Comparison of ENCODE assay signal across 19 mouse cellular contexts in the genomic region with DNA sequence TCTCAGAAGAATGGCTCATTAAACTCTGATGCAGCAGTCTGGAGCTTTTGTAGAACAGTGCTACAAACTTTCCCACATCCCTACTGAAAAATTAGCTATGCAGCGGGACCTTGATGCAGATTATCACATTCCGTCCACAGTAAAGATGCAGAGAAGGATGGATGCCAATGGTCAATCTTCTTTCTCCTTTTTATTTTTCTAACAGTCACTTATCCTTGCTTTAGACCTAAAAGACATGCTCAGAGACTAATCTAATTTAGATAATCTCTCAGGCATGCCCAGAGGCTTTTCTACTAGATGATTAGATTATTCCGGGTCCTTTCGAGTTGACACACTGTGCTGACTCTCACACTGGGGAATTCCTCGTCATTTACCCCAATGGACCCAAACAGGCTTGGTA.
DNase-seq lines count a peak whose midpoint lies in the region; ATAC-seq lines count a peak whose summit lies in the region.
"Had no signal": no experiment of that assay in that cellular context is flagged by ENCODE, and none has a peak within 500 bp of the region (broad histone marks: within the 10 kb centered on the region; RNA-seq: fewer than 3 reads in every experiment).

No protein-coding gene starts in this region.

- WGBS in hindbrain, embryonic 16.5 days: 75% methylated on average over 5 of the region's 5 CpGs
- WGBS in hindbrain, embryonic 10.5 days: 80% methylated on average over 5 of the region's 5 CpGs
- 32% methylated on average over 5 of the region's 5 CpGs for WGBS in midbrain, embryonic 12.5 days
- WGBS in midbrain, embryonic 16.5 days: 27% methylated on average over 5 of the region's 5 CpGs

- H3K4me2 ChIP-seq in hindbrain, embryonic 16.5 days (ENCODE audit: low read length): no peak overlapping the region
- no peak overlapping the region for H3K4me2 ChIP-seq in midbrain, embryonic 12.5 days (replicated peaks)
- H3K4me2 ChIP-seq in midbrain, embryonic 16.5 days (ENCODE audit: low read length): no peak overlapping the region
- H3K4me2 ChIP-seq: embryonic facial prominence, embryonic 12.5 days; forebrain, embryonic 15.5 days; heart, embryonic 13.5 days; hindbrain, embryonic 12.5 days had no signal

- peak; percentile 30; the same call in 1 of the 2 replicates for ATAC-seq in hindbrain, embryonic 16.5 days
- ATAC-seq in midbrain, embryonic 12.5 days (ENCODE audit: low FRiP score, low read depth): peak; percentile 91
- peak; percentile 85 for ATAC-seq in midbrain, embryonic 16.5 days
- ATAC-seq: activated CD4-positive, CD25-positive, alpha-beta regulatory T cell, adult 4 months; forebrain, embryonic 15.5 days; Patski had no signal

- no peaks in the 10 kb centered on the region for H3K27me3 ChIP-seq in hindbrain, embryonic 16.5 days (replicated peaks; ENCODE audit: control insufficient read depth, insufficient read depth, low read length)
- no peaks in the 10 kb centered on the region for H3K27me3 ChIP-seq in hindbrain, embryonic 10.5 days (ENCODE audit: insufficient read depth, poor library complexity, severe bottlenecking)
- H3K27me3 ChIP-seq in midbrain, embryonic 12.5 days: peaks cover 16% of the 10 kb centered on the region
- H3K27me3 ChIP-seq in midbrain, embryonic 16.5 days (ENCODE audit: control insufficient read depth, insufficient read depth, low read depth, low read length): no peaks in the 10 kb centered on the region
- H3K27me3 ChIP-seq: embryonic facial prominence, embryonic 12.5 days; forebrain, embryonic 15.5 days; heart, embryonic 13.5 days; hindbrain, embryonic 12.5 days; Patski had no signal

- H3K9ac ChIP-seq in hindbrain, embryonic 16.5 days (ENCODE audit: low read depth, low read length): no peak overlapping the region
- H3K9ac ChIP-seq in midbrain, embryonic 12.5 days (replicated peaks): no peak overlapping the region
- H3K9ac ChIP-seq in midbrain, embryonic 16.5 days (ENCODE audit: low read depth, low read length): no peak overlapping the region
- H3K9ac ChIP-seq: embryonic facial prominence, embryonic 12.5 days; forebrain, embryonic 15.5 days; heart, embryonic 13.5 days; hindbrain, embryonic 12.5 days had no signal

- DNase-seq in hindbrain, embryonic 10.5 days (ENCODE audit: low spot score): no peak
- no peak for DNase-seq in urinary bladder, postnatal 25 days (ENCODE audit: low spot score)
- no peak for DNase-seq in left cerebral cortex, postnatal 36 days (ENCODE audit: low spot score in 2 of 2)
- no peak for DNase-seq in left cerebral cortex, adult 8-10 months (ENCODE audit: low spot score in 2 of 2)
- DNase-seq: adrenal gland, postnatal 14 days; cerebellum, adult 2 months; cerebellum, postnatal 10 days; gastrocnemius, postnatal 36 days; heart, adult 11 months; heart, postnatal 36 days had no signal

- no peak overlapping the region for H3K27ac ChIP-seq in hindbrain, embryonic 16.5 days (ENCODE audit: low read depth, low read length)
- no peak overlapping the region for H3K27ac ChIP-seq in hindbrain, embryonic 10.5 days
- no peak overlapping the region for H3K27ac ChIP-seq in midbrain, embryonic 12.5 days (replicated peaks)
- no peak overlapping the region for H3K27ac ChIP-seq in midbrain, embryonic 16.5 days (ENCODE audit: low read length)
- H3K27ac ChIP-seq: embryonic facial prominence, embryonic 12.5 days; forebrain, embryonic 15.5 days; heart, embryonic 13.5 days; hindbrain, embryonic 12.5 days had no signal

- H3K9me3 ChIP-seq in hindbrain, embryonic 16.5 days (ENCODE audit: control insufficient read depth, low read length): no peaks in the 10 kb centered on the region
- H3K9me3 ChIP-seq in hindbrain, embryonic 10.5 days: no peaks in the 10 kb centered on the region
- no peaks in the 10 kb centered on the region for H3K9me3 ChIP-seq in midbrain, embryonic 12.5 days
- H3K9me3 ChIP-seq in midbrain, embryonic 16.5 days (replicated peaks; ENCODE audit: control insufficient read depth, low read length, poor library complexity, severe bottlenecking): no peaks in the 10 kb centered on the region
- H3K9me3 ChIP-seq: embryonic facial prominence, embryonic 12.5 days; forebrain, embryonic 15.5 days; heart, embryonic 13.5 days; hindbrain, embryonic 12.5 days had no signal

- H3K4me3 ChIP-seq in hindbrain, embryonic 16.5 days (ENCODE audit: low read length): no peak overlapping the region
- no peak overlapping the region for H3K4me3 ChIP-seq in hindbrain, embryonic 10.5 days
- H3K4me3 ChIP-seq in midbrain, embryonic 12.5 days: no peak overlapping the region
- H3K4me3 ChIP-seq in midbrain, embryonic 16.5 days (ENCODE audit: low read depth, low read length): no peak overlapping the region
- H3K4me3 ChIP-seq: embryonic facial prominence, embryonic 12.5 days; forebrain, embryonic 15.5 days; heart, embryonic 13.5 days; hindbrain, embryonic 12.5 days had no signal

- H3K4me1 ChIP-seq in hindbrain, embryonic 16.5 days (ENCODE audit: control insufficient read depth, insufficient read depth, low read depth, low read length): no peaks in the 10 kb centered on the region
- no peaks in the 10 kb centered on the region for H3K4me1 ChIP-seq in hindbrain, embryonic 10.5 days (replicated peaks)
- H3K4me1 ChIP-seq in midbrain, embryonic 12.5 days: no peaks in the 10 kb centered on the region
- H3K4me1 ChIP-seq in midbrain, embryonic 16.5 days (ENCODE audit: control insufficient read depth, insufficient read depth, low read length): no peaks in the 10 kb centered on the region
- H3K4me1 ChIP-seq: embryonic facial prominence, embryonic 12.5 days; forebrain, embryonic 15.5 days; heart, embryonic 13.5 days; hindbrain, embryonic 12.5 days had no signal

- intact Hi-C loops in left cerebral cortex, postnatal 36 days (cut with DNase I): no loop called here

- no peaks in the 10 kb centered on the region for H3K36me3 ChIP-seq in hindbrain, embryonic 16.5 days (ENCODE audit: control insufficient read depth, insufficient read depth, low read length)
- no peaks in the 10 kb centered on the region for H3K36me3 ChIP-seq in hindbrain, embryonic 10.5 days
- H3K36me3 ChIP-seq in midbrain, embryonic 12.5 days: no peaks in the 10 kb centered on the region
- no peaks in the 10 kb centered on the region for H3K36me3 ChIP-seq in midbrain, embryonic 16.5 days (ENCODE audit: control insufficient read depth, insufficient read depth, low read length)
- H3K36me3 ChIP-seq: embryonic facial prominence, embryonic 12.5 days; forebrain, embryonic 15.5 days; heart, embryonic 13.5 days; hindbrain, embryonic 12.5 days had no signal

Comparison
In these comparisons a context has a peak if more than half of its experiments do, and no peak if none do; other contexts are left out.
1. ATAC-seq: peak in every context shown above with its lines; median percentile 91 in midbrain, embryonic 12.5 days; 85 in midbrain, embryonic 16.5 days; 30 in hindbrain, embryonic 16.5 days.